Mouse (Mus musculus): ENCODE results near the gene Ppp1r12b.

DNA sequence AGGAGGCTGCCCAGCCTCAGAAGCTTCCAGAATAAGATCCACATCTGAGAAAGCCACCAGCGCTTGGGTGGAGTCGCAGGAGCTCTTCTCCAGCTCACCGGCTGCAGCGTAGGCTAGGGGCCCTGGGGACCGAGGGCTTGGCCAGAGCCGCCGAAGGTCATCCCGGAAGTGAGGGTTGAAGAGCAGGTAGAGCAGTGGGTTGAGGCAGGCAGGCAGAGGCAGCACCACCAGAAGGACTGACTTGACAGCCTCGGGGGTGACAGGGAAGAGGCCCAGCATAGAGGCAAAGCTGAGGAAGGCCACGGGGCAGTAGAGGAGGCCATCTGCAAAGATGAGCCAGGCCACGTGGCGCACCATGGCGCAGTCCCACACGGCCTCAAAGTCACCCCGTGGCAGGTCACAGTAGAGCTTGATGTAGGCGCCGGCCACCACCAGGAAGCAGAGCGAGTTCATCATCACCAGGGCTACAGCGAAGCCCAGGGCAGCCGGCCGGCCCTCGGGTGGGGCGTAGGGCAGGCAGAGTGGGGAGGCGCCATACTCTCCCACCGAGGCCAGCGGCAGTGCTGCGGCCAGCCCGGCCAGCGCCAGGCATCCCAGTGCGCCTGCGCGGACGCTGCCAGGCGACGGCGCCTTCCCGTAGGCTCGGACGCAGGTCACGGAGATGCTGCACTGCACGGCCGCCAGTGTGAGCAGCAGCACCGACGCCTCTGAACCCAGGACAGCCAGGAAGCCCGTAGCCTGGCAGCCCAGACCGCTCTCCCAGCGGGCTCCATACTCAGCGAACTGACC, 31.6 kb upstream of the Ppp1r12b start:
- TF ChIP-seq SMC3 (IDR thresholded peaks at IDR 0.05; ENCODE audit: low read depth, low read length), result no peak
- no peak for TF ChIP-seq CTCF (conservative IDR thresholded peaks at IDR 0.05 in 1 of 2, IDR thresholded peaks at IDR 0.05 in 1 of 2; ENCODE audit: low read depth in 2 of 2, low read length in 2 of 2)
- TF ChIP-seq POLR2A (IDR thresholded peaks at IDR 0.05; ENCODE audit: low read depth, low read length), result no peak
- no peak for TF ChIP-seq UBTF (IDR thresholded peaks at IDR 0.05; ENCODE audit: low read depth, low read length)
- no peak for TF ChIP-seq CHD2 (IDR thresholded peaks at IDR 0.05; ENCODE audit: low read length)
- no peak for TF ChIP-seq ZKSCAN1 (IDR thresholded peaks at IDR 0.05; ENCODE audit: borderline replicate concordance, low read depth, low read length)
- TF ChIP-seq MAFK (IDR thresholded peaks at IDR 0.05; ENCODE audit: insufficient replicate concordance, low read length), result no peak
- no peak for TF ChIP-seq NELFE (IDR thresholded peaks at IDR 0.05; ENCODE audit: low read depth, low read length)
- no peak for TF ChIP-seq ETS1 (conservative IDR thresholded peaks at IDR 0.05; ENCODE audit: low read depth, low read length)
- no peak for TF ChIP-seq MEF2A (IDR thresholded peaks at IDR 0.05; ENCODE audit: borderline replicate concordance, low read depth, low read length)
- TF ChIP-seq EP300 (IDR thresholded peaks at IDR 0.05; ENCODE audit: low read length), result no peak
- no peak for TF ChIP-seq MAX (IDR thresholded peaks at IDR 0.05; ENCODE audit: low read length)
- TF ChIP-seq ELF1 (IDR thresholded peaks at IDR 0.05; ENCODE audit: low read depth, low read length), result no peak

Data from CH12.LX (cell line).